Mouse (Mus musculus): ENCODE results near the gene Tbl3. TPM values are rescaled to one million over a fixed set of nuclear protein-coding genes. Genes with fewer than 3 reads are reported as not detected.

The Tbl3 gene
- total and polyA plus RNA-seq, 3 experiments: 103 to 111 TPM; not detected in 1

DNA sequence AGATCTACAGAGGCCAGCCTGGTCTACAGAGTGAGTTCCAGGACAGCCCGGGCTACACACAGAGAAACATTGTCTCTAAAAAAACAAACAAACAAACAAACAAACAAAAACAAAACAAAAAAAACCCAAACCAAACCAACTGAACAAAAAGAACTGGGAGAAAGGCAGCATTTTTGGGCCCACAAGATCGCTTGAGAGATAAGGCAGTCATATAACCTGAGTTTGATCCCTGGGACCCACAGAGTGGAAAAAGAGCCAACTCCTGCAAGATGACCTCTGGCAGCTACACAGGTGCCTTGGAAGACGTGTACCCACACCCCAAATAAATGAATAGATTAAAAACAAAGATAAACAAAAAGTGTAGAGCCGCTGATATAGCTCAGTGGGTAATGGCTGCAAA, 52.5 kb downstream of the Tbl3 start:
- no peaks in the 10 kb centered on the region for H3K4me1 ChIP-seq (ENCODE audit: control insufficient read depth in 1 of 2, insufficient read depth in 2 of 2, low read length in 2 of 2)
- no peaks in the 10 kb centered on the region for H3K9me3 ChIP-seq (replicated peaks; ENCODE audit: insufficient read depth, low read length)
- no peak overlapping the region for H3K27ac ChIP-seq (ENCODE audit: control insufficient read depth, low read depth, low read length)
- DNase-seq (ENCODE audit: low read depth, low spot score): no peak
- peaks cover 13 to 14% of the 10 kb centered on the region in 2 experiments for H3K27me3 ChIP-seq (ENCODE audit: control insufficient read depth in 1 of 2, insufficient read depth in 2 of 2, low read length in 2 of 2)
- H3K9ac ChIP-seq (ENCODE audit: control insufficient read depth, low read depth, low read length, poor library complexity, severe bottlenecking): no peak overlapping the region
- no peak overlapping the region for H3K4me3 ChIP-seq (ENCODE audit: control insufficient read depth in 1 of 2, insufficient read depth in 1 of 2, low read depth in 2 of 2, low read length in 2 of 2)
- no peaks in the 10 kb centered on the region for H3K36me3 ChIP-seq (ENCODE audit: control insufficient read depth in 1 of 2, insufficient read depth in 2 of 2, low read length in 2 of 2)
- TF ChIP-seq GATA1 (IDR thresholded peaks at IDR 0.05; ENCODE audit: low read depth, low read length) (peak; percentile 57), E2F4 (IDR thresholded peaks at IDR 0.05; ENCODE audit: borderline replicate concordance, low read depth, low read length) (no peak)
- no peaks in the 10 kb centered on the region for H3K79me2 ChIP-seq (ENCODE audit: control insufficient read depth, insufficient read depth, low read length, poor library complexity)

DNA sequence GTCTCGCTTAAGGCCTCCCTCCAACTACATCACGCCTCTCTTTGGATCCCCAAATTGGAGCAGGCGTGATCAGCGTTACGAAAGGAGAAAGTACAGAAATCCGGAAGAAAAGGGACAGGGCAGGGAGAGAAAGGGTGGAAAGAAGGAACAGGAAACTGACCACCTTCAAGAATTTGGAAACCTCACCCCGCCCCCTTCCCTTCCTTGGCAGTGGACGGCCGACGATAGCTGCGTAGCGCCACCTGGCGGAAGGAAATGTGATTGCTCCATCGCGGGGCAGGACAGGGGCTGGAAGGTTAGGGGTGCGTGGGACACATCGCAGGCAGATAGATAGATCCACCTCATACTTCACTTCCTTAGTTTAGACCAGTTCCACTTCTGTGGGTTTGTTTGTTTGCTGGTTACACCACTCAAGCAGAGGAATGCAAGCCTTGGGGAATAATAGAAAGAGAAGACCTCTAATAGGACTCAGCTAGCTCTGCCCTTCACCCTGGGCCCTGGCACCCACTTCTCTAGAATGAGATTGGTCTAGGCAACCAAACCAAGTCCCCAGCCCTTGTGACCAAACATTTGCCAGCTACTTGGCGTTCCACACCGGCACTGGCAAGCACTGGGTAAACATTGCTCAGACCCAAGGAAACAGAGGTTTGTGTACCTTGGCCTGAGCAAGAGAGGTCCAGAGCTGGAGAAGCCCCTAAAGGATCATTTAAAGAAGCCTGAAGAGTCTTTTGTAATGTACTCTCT, 53.3 kb downstream of the Tbl3 start:
- Histone ChIP-seq H3K4me1 (ENCODE audit: control insufficient read depth in 1 of 2, insufficient read depth in 2 of 2, low read length in 2 of 2) (no peaks in the 10 kb centered on the region), H3K4me3 (ENCODE audit: control insufficient read depth in 1 of 2, insufficient read depth in 1 of 2, low read depth in 2 of 2, low read length in 2 of 2) (no peak overlapping the region), H3K79me2 (ENCODE audit: control insufficient read depth, insufficient read depth, low read length, poor library complexity) (no peaks in the 10 kb centered on the region), H3K27me3 (ENCODE audit: control insufficient read depth in 1 of 2, insufficient read depth in 2 of 2, low read length in 2 of 2) (peaks cover 14 to 21% of the 10 kb centered on the region in 2 experiments), H3K36me3 (ENCODE audit: control insufficient read depth in 1 of 2, insufficient read depth in 2 of 2, low read length in 2 of 2) (no peaks in the 10 kb centered on the region), H3K27ac (ENCODE audit: control insufficient read depth, low read depth, low read length) (no peak overlapping the region), H3K9me3 (replicated peaks; ENCODE audit: insufficient read depth, low read length) (no peaks in the 10 kb centered on the region), H3K9ac (ENCODE audit: control insufficient read depth, low read depth, low read length, poor library complexity, severe bottlenecking) (no peak overlapping the region)
- TF ChIP-seq RCOR1 (IDR thresholded peaks at IDR 0.05; ENCODE audit: low read depth, low read length) (no peak), UBTF (IDR thresholded peaks at IDR 0.05; ENCODE audit: borderline replicate concordance, insufficient read depth, low read depth, low read length) (no peak), E2F4 (IDR thresholded peaks at IDR 0.05; ENCODE audit: borderline replicate concordance, low read depth, low read length) (no peak), MAZ (IDR thresholded peaks at IDR 0.05; ENCODE audit: low read depth, low read length) (no peak), USF2 (IDR thresholded peaks at IDR 0.05; ENCODE audit: borderline replicate concordance in 1 of 2, insufficient read depth in 1 of 2, low read depth in 1 of 2, low read length in 2 of 2) (no peak), POLR2A (IDR thresholded peaks at IDR 0.05; ENCODE audit: control insufficient read depth in 1 of 2, insufficient read depth in 1 of 2, low read depth in 1 of 2, low read length in 2 of 2, poor library complexity in 1 of 2) (no peak), ZMIZ1 (IDR thresholded peaks at IDR 0.05; ENCODE audit: low read depth, low read length) (no peak), ZNF384 (IDR thresholded peaks at IDR 0.05; ENCODE audit: low read depth, low read length) (no peak), USF1 (IDR thresholded peaks at IDR 0.05; ENCODE audit: low read depth, low read length) (no peak), EP300 (IDR thresholded peaks at IDR 0.05; ENCODE audit: low read depth in 1 of 2, low read length in 2 of 2) (no peak), HCFC1 (IDR thresholded peaks at IDR 0.05; ENCODE audit: low read depth, low read length) (no peak)
- no peak for DNase-seq (ENCODE audit: low read depth, low spot score)

DNA sequence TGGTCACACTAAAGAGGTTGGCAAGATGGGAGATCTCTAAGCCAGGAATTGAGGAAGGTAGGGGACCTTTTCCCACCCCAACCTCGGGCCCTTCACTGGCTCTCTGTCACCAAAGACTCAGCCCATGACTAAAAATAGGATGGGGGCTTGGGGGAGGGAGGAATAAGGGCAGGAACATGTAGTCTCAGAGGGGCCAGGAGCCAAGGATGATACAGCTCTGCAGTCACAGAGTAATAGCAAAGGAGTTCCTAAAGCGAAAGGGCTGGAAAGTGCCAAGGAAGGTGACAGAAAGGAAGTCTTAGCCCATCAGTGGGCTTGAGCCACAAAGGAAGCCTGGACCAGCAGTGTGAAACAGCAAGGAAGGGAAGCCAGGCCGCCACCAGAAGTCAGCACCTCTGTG, 55.6 kb downstream of the Tbl3 start:
- no peaks in the 10 kb centered on the region for H3K79me2 ChIP-seq (ENCODE audit: control insufficient read depth, insufficient read depth, low read length, poor library complexity)
- H3K4me3 ChIP-seq (ENCODE audit: control insufficient read depth in 1 of 2, insufficient read depth in 1 of 2, low read depth in 2 of 2, low read length in 2 of 2): no peak overlapping the region
- H3K36me3 ChIP-seq (ENCODE audit: control insufficient read depth in 1 of 2, insufficient read depth in 2 of 2, low read length in 2 of 2): no peaks in the 10 kb centered on the region
- H3K27me3 ChIP-seq (ENCODE audit: control insufficient read depth in 1 of 2, insufficient read depth in 2 of 2, low read length in 2 of 2): peaks cover 14 to 25% of the 10 kb centered on the region in 2 experiments
- no peak overlapping the region for H3K9ac ChIP-seq (ENCODE audit: control insufficient read depth, low read depth, low read length, poor library complexity, severe bottlenecking)
- TF ChIP-seq SMC3 (IDR thresholded peaks at IDR 0.05; ENCODE audit: low read depth, low read length): no peak
- TF ChIP-seq POLR2AphosphoS5 (IDR thresholded peaks at IDR 0.05; ENCODE audit: borderline replicate concordance, low read depth, low read length): no peak
- H3K4me1 ChIP-seq (ENCODE audit: control insufficient read depth in 1 of 2, insufficient read depth in 2 of 2, low read length in 2 of 2): no peaks in the 10 kb centered on the region
- DNase-seq (ENCODE audit: low read depth, low spot score): no peak
- no peak overlapping the region for H3K27ac ChIP-seq (ENCODE audit: control insufficient read depth, low read depth, low read length)
- H3K9me3 ChIP-seq (replicated peaks; ENCODE audit: insufficient read depth, low read length): no peaks in the 10 kb centered on the region

Data from MEL (cell line).